ENCODE assay signal across 23 mouse cellular contexts in the genomic region with DNA sequence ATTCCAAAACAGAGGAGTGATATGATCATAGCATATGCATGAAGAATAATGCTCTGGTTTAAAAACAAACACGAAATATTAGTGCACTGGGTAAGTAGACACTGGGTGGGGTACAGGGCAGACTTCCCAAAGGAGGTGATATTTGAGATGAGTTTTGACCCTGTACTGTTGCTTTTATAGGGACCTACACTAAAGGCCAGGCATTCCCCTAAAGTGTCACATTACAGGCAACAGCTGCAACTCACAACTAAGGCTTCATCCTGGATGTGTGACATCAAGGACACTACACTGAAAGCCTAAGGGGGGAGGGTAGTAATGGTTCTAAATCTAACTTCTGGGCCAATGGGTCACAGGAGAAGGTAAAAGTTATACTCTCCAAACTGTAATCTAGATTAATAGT.
DNase-seq lines count a peak whose midpoint lies in the region; ATAC-seq and TF ChIP-seq lines count a peak whose summit lies in the region.
"Had no signal": no experiment of that assay in that cellular context is flagged by ENCODE, and none has a peak within 500 bp of the region (broad histone marks: within the 10 kb centered on the region; RNA-seq: fewer than 3 reads in every experiment).

No protein-coding gene starts in this region.

- peak; percentile 47; the same call in 1 of the 2 replicates for ATAC-seq in limb, embryonic 11.5 days (ENCODE audit: insufficient number of reproducible peaks, low FRiP score, low TSS enrichment, low read depth)
- ATAC-seq: forebrain, embryonic 14.5 days; inflammation-experienced regulatory T-cells, adult 6 months had no signal

- no peak overlapping the region for H3K27ac ChIP-seq in gastrocnemius, adult 2 months
- no peak overlapping the region for H3K27ac ChIP-seq in limb, embryonic 11.5 days (replicated peaks; ENCODE audit: low read depth, low read length)
- H3K27ac ChIP-seq in limb, embryonic 10.5 days, result no peak overlapping the region
- H3K27ac ChIP-seq: hindbrain, embryonic 10.5 days; hindbrain, embryonic 15.5 days; liver, embryonic 15.5 days; lung, embryonic 15.5 days; midbrain, embryonic 12.5 days; stomach, embryonic 15.5 days had no signal

- 50% methylated on average over 1 of the region's 1 CpGs for WGBS in limb, embryonic 11.5 days
- 60% methylated on average over 1 of the region's 1 CpGs for WGBS in limb, embryonic 10.5 days

- H3K4me2 ChIP-seq in limb, embryonic 11.5 days (ENCODE audit: low read depth, severe bottlenecking), result no peak overlapping the region
- H3K4me2 ChIP-seq: hindbrain, embryonic 15.5 days; liver, embryonic 15.5 days; lung, embryonic 15.5 days; midbrain, embryonic 12.5 days; stomach, embryonic 15.5 days had no signal

- no peaks in the 10 kb centered on the region for H3K27me3 ChIP-seq in limb, embryonic 11.5 days (ENCODE audit: control insufficient read depth, insufficient read depth, low read length)
- H3K27me3 ChIP-seq in limb, embryonic 10.5 days (ENCODE audit: low read depth, poor library complexity, severe bottlenecking), result peaks cover 68% of the 10 kb centered on the region
- H3K27me3 ChIP-seq: CH12.LX; hindbrain, embryonic 15.5 days; liver, embryonic 15.5 days; lung, embryonic 15.5 days; midbrain, embryonic 12.5 days; stomach, embryonic 15.5 days had no signal

- no peak overlapping the region for H3K9ac ChIP-seq in limb, embryonic 11.5 days (ENCODE audit: low read length)
- H3K9ac ChIP-seq: hindbrain, embryonic 15.5 days; liver, embryonic 15.5 days; lung, embryonic 15.5 days; midbrain, embryonic 12.5 days; stomach, embryonic 15.5 days had no signal

- H3K4me3 ChIP-seq in gastrocnemius, adult 2 months, result no peak overlapping the region
- H3K4me3 ChIP-seq in limb, embryonic 11.5 days (ENCODE audit: low read depth, low read length), result no peak overlapping the region
- no peak overlapping the region for H3K4me3 ChIP-seq in limb, embryonic 10.5 days
- H3K4me3 ChIP-seq: hindbrain, embryonic 10.5 days; hindbrain, embryonic 15.5 days; liver, embryonic 15.5 days; lung, embryonic 15.5 days; midbrain, embryonic 12.5 days; stomach, embryonic 15.5 days had no signal

- peak; percentile 26 for DNase-seq in gastrocnemius, adult 2 months
- no peak for DNase-seq in gastrocnemius, postnatal 25 days
- DNase-seq in limb, embryonic 11.5 days (ENCODE audit: low spot score), result no peak
- no peak for DNase-seq in limb, embryonic 10.5 days (ENCODE audit: low spot score)
- DNase-seq in mesoderm, embryonic 11.5 days (ENCODE audit: low read depth, low spot score), result peak; percentile 0
- no peak for DNase-seq in cerebellum, adult 18-20 months
- DNase-seq: adrenal gland, adult 8-10 months; B cell, adult 2 months; cerebellum, adult 8-10 months; cerebellum, postnatal 25 days; heart, postnatal 14 days; kidney, adult 11 months; kidney, postnatal 36 days; right cerebral cortex, postnatal 14 days had no signal

- H3K9me3 ChIP-seq in limb, embryonic 11.5 days (ENCODE audit: control insufficient read depth, low read length), result no peaks in the 10 kb centered on the region
- H3K9me3 ChIP-seq in limb, embryonic 10.5 days (replicated peaks), result no peaks in the 10 kb centered on the region
- H3K9me3 ChIP-seq: hindbrain, embryonic 10.5 days; hindbrain, embryonic 15.5 days; liver, embryonic 15.5 days; lung, embryonic 15.5 days; midbrain, embryonic 12.5 days; stomach, embryonic 15.5 days had no signal

- no peaks in the 10 kb centered on the region for H3K36me3 ChIP-seq in limb, embryonic 11.5 days (ENCODE audit: control insufficient read depth, insufficient read depth, low read length)
- no peaks in the 10 kb centered on the region for H3K36me3 ChIP-seq in limb, embryonic 10.5 days
- H3K36me3 ChIP-seq: hindbrain, embryonic 10.5 days; hindbrain, embryonic 15.5 days; liver, embryonic 15.5 days; lung, embryonic 15.5 days; midbrain, embryonic 12.5 days; stomach, embryonic 15.5 days had no signal

- no peak for TF ChIP-seq CTCF in gastrocnemius, adult 2 months (IDR thresholded peaks at IDR 0.05)

- intact Hi-C loops in gastrocnemius, adult 2 months (cut with DNase I), result no loop called here

- no peaks in the 10 kb centered on the region for H3K4me1 ChIP-seq in limb, embryonic 11.5 days (ENCODE audit: control insufficient read depth, insufficient read depth, low read length)
- H3K4me1 ChIP-seq in limb, embryonic 10.5 days, result no peaks in the 10 kb centered on the region
- H3K4me1 ChIP-seq: hindbrain, embryonic 10.5 days; hindbrain, embryonic 15.5 days; liver, embryonic 15.5 days; lung, embryonic 15.5 days; midbrain, embryonic 12.5 days; stomach, embryonic 15.5 days had no signal

Comparison
In these comparisons a context has a peak if more than half of its experiments do, and no peak if none do; other contexts are left out.
1. DNase-seq: peak in gastrocnemius, adult 2 months (single experiment) and mesoderm, embryonic 11.5 days (single experiment); none in gastrocnemius, postnatal 25 days (single experiment), limb, embryonic 11.5 days (single experiment), limb, embryonic 10.5 days (single experiment) and cerebellum, adult 18-20 months (0 of 2).